Mouse (Mus musculus) layer of hippocampus, adult 9-11 months (tissue): ENCODE data around the gene Inca1.

Experiments used
- DNase-seq: peaks from one replicate; pipeline ENCODE4 v3.0.0; 2022

Inca1 gene

GRCm38 (mm10) chr11:70701221-70701955 lies 1.4 kb upstream of the Inca1 start:
- no peak for DNase-seq

- DNase-seq = peak; percentile 59
These were observed 658 bp upstream of the Inca1 start for GRCm38 (mm10) chr11:70700613-70701012.

GRCm38 (mm10) chr11:70699051-70699450 lies 904 bp downstream of the Inca1 start:
- no peak for DNase-seq

- no peak for DNase-seq
These were observed 2.6 kb downstream of the Inca1 start for GRCm38 (mm10) chr11:70697376-70697775.

GRCm38 (mm10) chr11:70693504-70693903 lies 6.5 kb downstream of the Inca1 start:
- DNase-seq = peak; percentile 73

- DNase-seq = no peak
These were observed 10.4 kb downstream of the Inca1 start for GRCm38 (mm10) chr11:70689578-70689977.

- DNase-seq = no peak
These were observed 11.6 kb downstream of the Inca1 start for GRCm38 (mm10) chr11:70688372-70688771.

- peak; percentile 86 for DNase-seq
These were observed 12.3 kb downstream of the Inca1 start, which contains the start of gene Camta2 for GRCm38 (mm10) chr11:70687601-70688199. Camta2 (minus strand) TSS chr11:70688105.

GRCm38 (mm10) chr11:70686901-70687566 lies 12.9 kb downstream of the Inca1 start:
- peak; percentile 75 for DNase-seq

- no peak for DNase-seq
These were observed 16.3 kb downstream of the Inca1 start for GRCm38 (mm10) chr11:70683640-70684039.

- peak; percentile 67 for DNase-seq
These were observed 17.9 kb downstream of the Inca1 start for GRCm38 (mm10) chr11:70681897-70682581.

GRCm38 (mm10) chr11:70681170-70681569 lies 18.8 kb downstream of the Inca1 start:
- DNase-seq = no peak

GRCm38 (mm10) chr11:70679894-70680293 lies 20.1 kb downstream of the Inca1 start:
- DNase-seq = peak; percentile 80

GRCm38 (mm10) chr11:70679361-70679760 lies 20.6 kb downstream of the Inca1 start:
- DNase-seq = no peak

- no peak for DNase-seq
These were observed 21.4 kb downstream of the Inca1 start for GRCm38 (mm10) chr11:70678576-70678975.

- DNase-seq = no peak
These were observed 21.9 kb downstream of the Inca1 start for GRCm38 (mm10) chr11:70678092-70678491.

GRCm38 (mm10) chr11:70674501-70674900 lies 25.5 kb downstream of the Inca1 start:
- no peak for DNase-seq

- DNase-seq = no peak
These were observed 25.9 kb downstream of the Inca1 start for GRCm38 (mm10) chr11:70674014-70674413.

GRCm38 (mm10) chr11:70671333-70672047 lies 28.5 kb downstream of the Inca1 start:
- no peak for DNase-seq

GRCm38 (mm10) chr11:70670483-70670882 lies 29.5 kb downstream of the Inca1 start:
- DNase-seq = no peak

- DNase-seq = peak; percentile 77
These were observed 30.2 kb downstream of the Inca1 start for GRCm38 (mm10) chr11:70669582-70670345.
